Mouse (Mus musculus): Measurements from ENCODE around the gene Ntn3. TPM values are rescaled to one million over a fixed set of nuclear protein-coding genes. Genes with fewer than 3 reads are reported as not detected.

Ntn3 gene
- polyA plus RNA-seq, 1 experiment, result 0.13 TPM

DNA sequence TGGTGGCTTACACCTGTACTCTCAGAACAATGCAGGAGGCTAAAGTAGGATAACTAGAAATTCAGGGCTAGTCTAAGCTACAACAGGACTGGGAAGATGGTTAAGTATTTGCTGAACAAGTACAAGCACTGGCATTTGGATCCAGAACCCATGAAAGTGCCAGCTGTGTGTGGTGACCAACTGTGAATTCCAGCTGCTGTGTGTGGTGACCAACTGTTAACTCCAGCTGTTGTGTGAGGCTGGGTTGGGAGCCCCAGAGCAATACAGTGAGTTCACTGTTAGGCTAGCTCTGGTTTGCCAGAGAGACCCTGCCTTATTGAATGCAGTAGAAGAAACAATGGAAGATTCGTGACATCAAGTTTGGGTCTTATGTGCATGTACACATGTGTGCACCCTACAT is 27.1 kb upstream of the Ntn3 start:
- H3K79me2 ChIP-seq (ENCODE audit: control insufficient read depth, insufficient read depth), result no peaks in the 10 kb centered on the region
- no peaks in the 10 kb centered on the region for H3K27me3 ChIP-seq (ENCODE audit: control insufficient read depth, insufficient read depth, insufficient read length)
- H3K4me2 ChIP-seq (ENCODE audit: low read depth), result no peak overlapping the region
- peaks cover 19% of the 10 kb centered on the region for H3K36me3 ChIP-seq (ENCODE audit: control insufficient read depth, insufficient read depth)
- no peak overlapping the region for H3K4me3 ChIP-seq
- H3ac ChIP-seq (ENCODE audit: control insufficient read depth, insufficient read length), result no peak overlapping the region
- no peak for TF ChIP-seq USF1 (IDR thresholded peaks at IDR 0.05; ENCODE audit: low read depth)
- TF ChIP-seq CEBPB (IDR thresholded peaks at IDR 0.05; ENCODE audit: insufficient read depth, poor library complexity, severe bottlenecking), result no peak
- no peak for TF ChIP-seq POLR2AphosphoS2 (IDR thresholded peaks at IDR 0.05; ENCODE audit: insufficient read length, low read depth)
- peak; percentile 15 for TF ChIP-seq TCF12 (IDR thresholded peaks at IDR 0.05; ENCODE audit: insufficient read depth, poor library complexity, severe bottlenecking)
- TF ChIP-seq REST (IDR thresholded peaks at IDR 0.05; ENCODE audit: insufficient read depth, insufficient read length), result no peak
- no peak for TF ChIP-seq E2F4 (IDR thresholded peaks at IDR 0.05; ENCODE audit: insufficient read depth)
- peak in 2 of 3 experiments; percentile 58 to 74 for TF ChIP-seq MYOG (IDR thresholded peaks at IDR 0.05; ENCODE audit: control insufficient read depth in 1 of 3, insufficient read depth in 1 of 3, insufficient read length in 2 of 3, low read depth in 2 of 3)
- peak in 2 of 3 experiments; percentile 41 to 78 for TF ChIP-seq MYOD1 (IDR thresholded peaks at IDR 0.05; ENCODE audit: control insufficient read depth in 1 of 3, insufficient read length in 2 of 3, low read depth in 2 of 3)
- peak; percentile 68 for TF ChIP-seq TCF3 (IDR thresholded peaks at IDR 0.05; ENCODE audit: insufficient read length, low read depth)

DNA sequence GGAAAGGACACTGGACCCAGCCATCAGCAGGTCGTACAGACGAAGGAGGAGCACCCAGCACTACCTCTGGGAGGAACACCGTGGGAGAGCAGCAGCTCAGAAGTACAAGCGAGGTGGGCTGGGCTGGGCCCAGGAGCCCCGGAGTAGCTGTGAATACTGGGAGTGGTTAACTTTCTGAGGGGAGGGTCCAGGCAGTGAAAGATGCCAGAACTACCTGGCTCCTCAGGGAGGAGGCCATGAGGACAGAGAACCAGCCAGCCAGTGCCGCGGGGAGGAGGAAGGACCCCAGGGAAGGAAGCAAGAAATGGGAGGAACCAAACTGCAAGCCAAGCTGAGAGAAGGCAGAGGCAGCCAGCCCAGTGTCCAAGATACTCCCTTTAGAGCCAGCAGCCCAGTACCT is 18.6 kb upstream of the Ntn3 start:
- TF ChIP-seq REST (IDR thresholded peaks at IDR 0.05; ENCODE audit: insufficient read depth, insufficient read length) (no peak), POLR2AphosphoS2 (IDR thresholded peaks at IDR 0.05; ENCODE audit: insufficient read length, low read depth) (no peak), TCF3 (IDR thresholded peaks at IDR 0.05; ENCODE audit: insufficient read length, low read depth) (no peak), SRF (IDR thresholded peaks at IDR 0.05; ENCODE audit: control insufficient read depth, insufficient read length, low read depth) (no peak), MYOD1 (IDR thresholded peaks at IDR 0.05; ENCODE audit: control insufficient read depth in 1 of 3, insufficient read length in 2 of 3, low read depth in 2 of 3) (no peak), USF1 (IDR thresholded peaks at IDR 0.05; ENCODE audit: low read depth) (no peak), POLR2A (IDR thresholded peaks at IDR 0.05; ENCODE audit: insufficient read length, low read depth) (no peak), E2F4 (IDR thresholded peaks at IDR 0.05; ENCODE audit: insufficient read depth) (no peak)
- H3K4me2 ChIP-seq (ENCODE audit: low read depth), result no peak overlapping the region
- no peaks in the 10 kb centered on the region for H3K79me2 ChIP-seq (ENCODE audit: control insufficient read depth, insufficient read depth)
- no peak overlapping the region for H3ac ChIP-seq (ENCODE audit: control insufficient read depth, insufficient read length)
- no peaks in the 10 kb centered on the region for H3K27me3 ChIP-seq (ENCODE audit: control insufficient read depth, insufficient read depth, insufficient read length)
- no peak overlapping the region for H3K4me3 ChIP-seq
- no peaks in the 10 kb centered on the region for H3K36me3 ChIP-seq (ENCODE audit: control insufficient read depth, insufficient read depth)

GRCm38 (mm10) chr17:24226721-24227120 is 17.4 kb upstream of the Ntn3 start:
- Histone ChIP-seq H3K4me3 (no peak overlapping the region), H3K36me3 (ENCODE audit: control insufficient read depth, insufficient read depth) (no peaks in the 10 kb centered on the region), H3K79me2 (ENCODE audit: control insufficient read depth, insufficient read depth) (no peaks in the 10 kb centered on the region), H3ac (ENCODE audit: control insufficient read depth, insufficient read length) (no peak overlapping the region), H3K27me3 (ENCODE audit: control insufficient read depth, insufficient read depth, insufficient read length) (no peaks in the 10 kb centered on the region), H3K4me2 (ENCODE audit: low read depth) (no peak overlapping the region)
- no peak for TF ChIP-seq MAX (IDR thresholded peaks at IDR 0.05; ENCODE audit: low read depth)
- no peak for TF ChIP-seq TCF12 (IDR thresholded peaks at IDR 0.05; ENCODE audit: insufficient read depth, poor library complexity, severe bottlenecking)
- TF ChIP-seq POLR2A (IDR thresholded peaks at IDR 0.05; ENCODE audit: insufficient read length, low read depth), result no peak
- no peak for TF ChIP-seq POLR2AphosphoS2 (IDR thresholded peaks at IDR 0.05; ENCODE audit: insufficient read length, low read depth)
- no peak for TF ChIP-seq E2F4 (IDR thresholded peaks at IDR 0.05; ENCODE audit: insufficient read depth)
- TF ChIP-seq MYOD1 (IDR thresholded peaks at IDR 0.05; ENCODE audit: control insufficient read depth in 1 of 3, insufficient read length in 2 of 3, low read depth in 2 of 3), result no peak
- TF ChIP-seq SRF (IDR thresholded peaks at IDR 0.05; ENCODE audit: control insufficient read depth, insufficient read length, low read depth), result no peak
- no peak for TF ChIP-seq MYOG (IDR thresholded peaks at IDR 0.05; ENCODE audit: control insufficient read depth in 1 of 3, insufficient read depth in 1 of 3, insufficient read length in 2 of 3, low read depth in 2 of 3)
- no peak for TF ChIP-seq CEBPB (IDR thresholded peaks at IDR 0.05; ENCODE audit: insufficient read depth, poor library complexity, severe bottlenecking)
- TF ChIP-seq TCF3 (IDR thresholded peaks at IDR 0.05; ENCODE audit: insufficient read length, low read depth), result no peak

DNA sequence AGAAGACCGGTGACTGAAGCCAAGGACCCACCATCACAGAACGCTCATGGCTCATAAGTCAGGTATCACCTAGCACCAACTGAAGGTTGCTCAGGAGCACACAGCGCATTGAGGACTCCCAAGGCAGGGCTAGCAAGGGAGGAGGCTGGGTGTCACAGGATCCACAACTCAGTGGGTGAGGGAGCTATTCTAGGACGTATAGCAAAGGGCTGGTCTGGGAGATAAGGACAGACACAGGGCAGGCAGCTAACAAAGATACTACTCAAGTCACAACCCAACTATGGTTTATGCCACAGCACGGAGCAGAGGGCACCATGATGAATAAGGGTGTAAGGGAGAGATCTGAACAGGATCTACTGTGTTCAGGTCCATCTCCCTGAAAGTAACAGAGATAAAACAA is 16.5 kb upstream of the Ntn3 start:
- Histone ChIP-seq H3K4me3 (no peak overlapping the region), H3K36me3 (ENCODE audit: control insufficient read depth, insufficient read depth) (no peaks in the 10 kb centered on the region), H3K4me2 (ENCODE audit: low read depth) (no peak overlapping the region), H3ac (ENCODE audit: control insufficient read depth, insufficient read length) (no peak overlapping the region), H3K79me2 (ENCODE audit: control insufficient read depth, insufficient read depth) (no peaks in the 10 kb centered on the region), H3K27me3 (ENCODE audit: control insufficient read depth, insufficient read depth, insufficient read length) (no peaks in the 10 kb centered on the region)
- TF ChIP-seq CEBPB (IDR thresholded peaks at IDR 0.05; ENCODE audit: insufficient read depth, poor library complexity, severe bottlenecking) (no peak), MAX (IDR thresholded peaks at IDR 0.05; ENCODE audit: low read depth) (no peak), REST (IDR thresholded peaks at IDR 0.05; ENCODE audit: insufficient read depth, insufficient read length) (no peak), POLR2A (IDR thresholded peaks at IDR 0.05; ENCODE audit: insufficient read length, low read depth) (no peak), SRF (IDR thresholded peaks at IDR 0.05; ENCODE audit: control insufficient read depth, insufficient read length, low read depth) (no peak), USF1 (IDR thresholded peaks at IDR 0.05; ENCODE audit: low read depth) (no peak), TCF3 (IDR thresholded peaks at IDR 0.05; ENCODE audit: insufficient read length, low read depth) (no peak), MYOG (IDR thresholded peaks at IDR 0.05; ENCODE audit: control insufficient read depth in 1 of 3, insufficient read depth in 1 of 3, insufficient read length in 2 of 3, low read depth in 2 of 3) (no peak), E2F4 (IDR thresholded peaks at IDR 0.05; ENCODE audit: insufficient read depth) (no peak), MYOD1 (IDR thresholded peaks at IDR 0.05; ENCODE audit: control insufficient read depth in 1 of 3, insufficient read length in 2 of 3, low read depth in 2 of 3) (no peak), TCF12 (IDR thresholded peaks at IDR 0.05; ENCODE audit: insufficient read depth, poor library complexity, severe bottlenecking) (no peak), POLR2AphosphoS2 (IDR thresholded peaks at IDR 0.05; ENCODE audit: insufficient read length, low read depth) (no peak)

GRCm38 (mm10) chr17:24224741-24225140 is 15.4 kb upstream of the Ntn3 start:
- H3K79me2 ChIP-seq (ENCODE audit: control insufficient read depth, insufficient read depth), result no peaks in the 10 kb centered on the region
- TF ChIP-seq POLR2AphosphoS2 (IDR thresholded peaks at IDR 0.05; ENCODE audit: insufficient read length, low read depth), result no peak
- no peak for TF ChIP-seq SRF (IDR thresholded peaks at IDR 0.05; ENCODE audit: control insufficient read depth, insufficient read length, low read depth)
- TF ChIP-seq MAX (IDR thresholded peaks at IDR 0.05; ENCODE audit: low read depth), result no peak
- no peak for TF ChIP-seq TCF12 (IDR thresholded peaks at IDR 0.05; ENCODE audit: insufficient read depth, poor library complexity, severe bottlenecking)
- TF ChIP-seq E2F4 (IDR thresholded peaks at IDR 0.05; ENCODE audit: insufficient read depth), result no peak
- TF ChIP-seq CEBPB (IDR thresholded peaks at IDR 0.05; ENCODE audit: insufficient read depth, poor library complexity, severe bottlenecking), result no peak
- TF ChIP-seq TCF3 (IDR thresholded peaks at IDR 0.05; ENCODE audit: insufficient read length, low read depth), result no peak
- TF ChIP-seq MYOD1 (IDR thresholded peaks at IDR 0.05; ENCODE audit: control insufficient read depth in 1 of 3, insufficient read length in 2 of 3, low read depth in 2 of 3), result peak in 1 of 3 experiments; percentile 10
- no peak for TF ChIP-seq REST (IDR thresholded peaks at IDR 0.05; ENCODE audit: insufficient read depth, insufficient read length)
- TF ChIP-seq POLR2A (IDR thresholded peaks at IDR 0.05; ENCODE audit: insufficient read length, low read depth), result no peak
- TF ChIP-seq USF1 (IDR thresholded peaks at IDR 0.05; ENCODE audit: low read depth), result no peak
- peak in 1 of 3 experiments; percentile 15 for TF ChIP-seq MYOG (IDR thresholded peaks at IDR 0.05; ENCODE audit: control insufficient read depth in 1 of 3, insufficient read depth in 1 of 3, insufficient read length in 2 of 3, low read depth in 2 of 3)
- no peaks in the 10 kb centered on the region for H3K36me3 ChIP-seq (ENCODE audit: control insufficient read depth, insufficient read depth)
- H3ac ChIP-seq (ENCODE audit: control insufficient read depth, insufficient read length), result no peak overlapping the region
- no peaks in the 10 kb centered on the region for H3K27me3 ChIP-seq (ENCODE audit: control insufficient read depth, insufficient read depth, insufficient read length)
- H3K4me3 ChIP-seq, result no peak overlapping the region
- no peak overlapping the region for H3K4me2 ChIP-seq (ENCODE audit: low read depth)

All from myocyte (in vitro differentiated cells).